Mouse (Mus musculus): ENCODE data around the gene Alpl.

Gene Alpl

DNA sequence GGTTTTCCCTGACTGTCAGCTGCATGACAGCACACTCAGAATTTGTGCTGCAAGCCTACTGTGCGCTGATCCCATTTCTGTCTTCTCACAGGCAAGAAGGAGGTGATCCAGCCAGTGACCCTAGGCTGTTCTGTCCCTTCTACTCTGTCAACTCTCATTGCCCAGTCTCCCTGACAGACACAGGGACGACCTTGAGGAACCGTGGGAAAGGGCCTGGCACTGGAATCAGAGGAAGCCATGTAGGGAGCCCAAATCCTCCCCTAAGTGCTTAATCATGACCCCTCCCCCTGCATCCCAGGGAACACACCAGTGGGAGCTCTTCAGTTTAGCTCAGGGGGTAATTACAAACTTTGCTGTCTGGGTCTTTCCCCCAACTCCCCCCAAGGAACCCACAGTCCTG lies 58.4 kb downstream of the Alpl start:
- H3K4me3 ChIP-seq (replicated peaks; ENCODE audit: low read length), result no peak overlapping the region; the same call in 1 of the 2 replicates
- TF ChIP-seq CTCF (conservative IDR thresholded peaks at IDR 0.05; ENCODE audit: low read length) (no peak), NANOG (IDR thresholded peaks at IDR 0.05; ENCODE audit: borderline replicate concordance, low read length) (no peak), POU5F1 (IDR thresholded peaks at IDR 0.05; ENCODE audit: borderline replicate concordance, low read length) (no peak)
- no peaks in the 10 kb centered on the region for H3K9me3 ChIP-seq (ENCODE audit: low read length)
- 0 out of 2 replicates have a peak, but pooled peaks cover 3% of the 10 kb centered on the region for H3K27me3 ChIP-seq (ENCODE audit: insufficient read depth, low read length)
- H3K4me1 ChIP-seq (replicated peaks; ENCODE audit: low read depth, low read length), result peaks cover 72% of the 10 kb centered on the region
- peaks cover 21% of the 10 kb centered on the region for H3K36me3 ChIP-seq (ENCODE audit: insufficient read depth, low read length)

DNA sequence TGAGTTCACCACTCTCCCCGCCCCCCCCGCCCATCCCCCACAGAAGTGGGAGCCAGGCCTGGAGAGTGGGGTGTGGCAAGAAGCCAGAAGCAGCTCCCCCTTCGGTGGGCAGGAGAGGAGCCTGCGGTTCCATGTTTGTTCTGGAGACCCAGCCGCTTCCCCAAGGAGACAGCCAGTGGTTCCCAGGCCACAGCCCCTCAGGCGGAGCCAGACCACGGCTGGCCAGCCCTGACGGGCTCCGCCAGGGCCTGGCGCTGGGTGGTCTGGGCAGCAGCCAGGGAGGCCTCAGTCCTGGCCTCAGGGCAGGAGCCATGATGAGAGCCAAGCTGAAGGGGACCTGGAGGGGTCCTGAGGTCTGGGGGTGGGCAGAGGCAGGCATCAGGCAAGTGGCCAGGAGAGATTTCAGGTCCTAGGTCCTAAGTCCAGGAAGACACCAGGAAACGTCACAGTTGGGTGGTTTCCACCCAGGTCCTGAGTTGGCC lies 59.9 kb downstream of the Alpl start:
- TF ChIP-seq CTCF (conservative IDR thresholded peaks at IDR 0.05; ENCODE audit: low read length) (no peak), NANOG (IDR thresholded peaks at IDR 0.05; ENCODE audit: borderline replicate concordance, low read length) (no peak), POU5F1 (IDR thresholded peaks at IDR 0.05; ENCODE audit: borderline replicate concordance, low read length) (no peak)

DNA sequence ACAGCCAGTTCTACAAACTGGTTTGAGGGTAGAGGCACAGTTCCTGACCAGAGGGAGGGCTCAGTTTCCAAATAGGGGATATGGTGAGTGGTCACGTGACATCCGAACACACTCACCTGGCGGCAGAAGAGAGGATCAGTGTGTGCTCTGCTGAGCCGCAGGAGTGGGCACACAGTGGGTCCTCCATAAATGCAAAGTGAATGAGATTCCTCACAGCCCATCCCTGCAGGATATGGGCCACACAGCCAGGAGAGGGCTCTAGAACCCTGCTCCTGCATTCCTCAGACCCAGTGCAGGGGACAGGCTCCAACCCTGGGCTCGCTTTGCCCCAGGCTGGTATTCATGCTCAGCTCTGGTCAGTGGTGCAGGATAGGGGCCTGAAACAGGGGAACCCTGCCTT lies 62.7 kb downstream of the Alpl start:
- no peak overlapping the region for H3K4me3 ChIP-seq (replicated peaks; ENCODE audit: low read length)
- H3K27me3 ChIP-seq (ENCODE audit: insufficient read depth, low read length), result peaks cover 23% of the 10 kb centered on the region
- TF ChIP-seq CTCF (conservative IDR thresholded peaks at IDR 0.05; ENCODE audit: low read length), result no peak
- no peak for TF ChIP-seq NANOG (IDR thresholded peaks at IDR 0.05; ENCODE audit: borderline replicate concordance, low read length)
- no peak for TF ChIP-seq POU5F1 (IDR thresholded peaks at IDR 0.05; ENCODE audit: borderline replicate concordance, low read length)
- H3K9me3 ChIP-seq (ENCODE audit: low read length), result no peaks in the 10 kb centered on the region
- H3K4me1 ChIP-seq (replicated peaks; ENCODE audit: low read depth, low read length), result peaks cover 71% of the 10 kb centered on the region
- H3K36me3 ChIP-seq (ENCODE audit: insufficient read depth, low read length), result no peaks in the 10 kb centered on the region

More for the DNA sequence above, 59.9 kb downstream of the Alpl start:
- H3K4me1 ChIP-seq (replicated peaks; ENCODE audit: low read depth, low read length), result peaks cover 67% of the 10 kb centered on the region
- H3K36me3 ChIP-seq (ENCODE audit: insufficient read depth, low read length), result peaks cover 6% of the 10 kb centered on the region
- H3K4me3 ChIP-seq (replicated peaks; ENCODE audit: low read length), result peak overlapping the region; percentile 69
- H3K9me3 ChIP-seq (ENCODE audit: low read length), result no peaks in the 10 kb centered on the region
- H3K27me3 ChIP-seq (ENCODE audit: insufficient read depth, low read length), result peaks cover 12% of the 10 kb centered on the region

DNA sequence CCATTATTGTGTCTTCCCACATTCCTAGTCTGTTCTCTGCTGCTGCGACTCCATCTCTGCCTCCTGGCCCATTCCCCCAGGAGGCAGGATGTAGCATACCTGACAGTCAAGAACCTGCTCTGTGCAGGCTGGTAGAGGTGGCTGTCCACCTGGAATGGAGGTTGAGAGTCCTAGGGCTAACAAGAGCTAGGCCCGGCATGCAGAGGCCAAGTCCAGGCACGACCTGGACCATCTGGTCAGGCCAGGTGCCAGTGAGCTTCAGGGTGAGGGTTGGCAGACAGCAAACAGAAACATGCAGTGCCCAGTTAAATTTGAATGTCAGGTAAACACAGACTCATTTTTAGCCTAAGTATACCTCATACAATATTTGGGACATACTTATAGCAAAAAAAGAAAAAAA lies 63.2 kb downstream of the Alpl start:
- Histone ChIP-seq H3K27me3 (ENCODE audit: insufficient read depth, low read length) (peaks cover 23% of the 10 kb centered on the region), H3K4me3 (replicated peaks; ENCODE audit: low read length) (no peak overlapping the region), H3K9me3 (ENCODE audit: low read length) (no peaks in the 10 kb centered on the region), H3K36me3 (ENCODE audit: insufficient read depth, low read length) (no peaks in the 10 kb centered on the region), H3K4me1 (replicated peaks; ENCODE audit: low read depth, low read length) (peaks cover 72% of the 10 kb centered on the region)
- TF ChIP-seq CTCF (conservative IDR thresholded peaks at IDR 0.05; ENCODE audit: low read length) (no peak), NANOG (IDR thresholded peaks at IDR 0.05; ENCODE audit: borderline replicate concordance, low read length) (no peak), POU5F1 (IDR thresholded peaks at IDR 0.05; ENCODE audit: borderline replicate concordance, low read length) (no peak)

DNA sequence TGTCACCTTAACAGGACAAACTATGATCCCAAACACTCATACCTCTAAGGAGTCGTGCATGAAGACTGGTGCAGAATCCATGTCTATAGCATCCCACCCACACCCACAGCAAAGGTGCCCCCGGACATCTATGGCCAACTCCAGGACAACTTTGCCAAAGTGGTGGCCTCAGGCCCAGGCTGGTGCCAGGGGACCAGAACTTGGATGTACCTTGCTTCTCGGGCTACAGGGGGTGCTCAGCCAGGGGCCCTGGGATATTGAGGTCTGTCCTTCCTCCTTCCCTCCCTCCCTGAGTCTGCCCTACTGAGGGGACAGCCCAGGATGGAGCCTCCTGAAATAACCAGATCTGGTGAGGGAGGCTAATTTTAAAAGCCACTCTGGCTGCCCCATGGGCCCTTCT lies 63.8 kb downstream of the Alpl start:
- H3K4me1 ChIP-seq (replicated peaks; ENCODE audit: low read depth, low read length), result peaks cover 72% of the 10 kb centered on the region
- no peak overlapping the region for H3K4me3 ChIP-seq (replicated peaks; ENCODE audit: low read length)
- H3K9me3 ChIP-seq (ENCODE audit: low read length), result no peaks in the 10 kb centered on the region
- H3K27me3 ChIP-seq (ENCODE audit: insufficient read depth, low read length), result peaks cover 23% of the 10 kb centered on the region
- no peak for TF ChIP-seq POU5F1 (IDR thresholded peaks at IDR 0.05; ENCODE audit: borderline replicate concordance, low read length)
- no peak for TF ChIP-seq CTCF (conservative IDR thresholded peaks at IDR 0.05; ENCODE audit: low read length)
- no peak for TF ChIP-seq NANOG (IDR thresholded peaks at IDR 0.05; ENCODE audit: borderline replicate concordance, low read length)
- no peaks in the 10 kb centered on the region for H3K36me3 ChIP-seq (ENCODE audit: insufficient read depth, low read length)

DNA sequence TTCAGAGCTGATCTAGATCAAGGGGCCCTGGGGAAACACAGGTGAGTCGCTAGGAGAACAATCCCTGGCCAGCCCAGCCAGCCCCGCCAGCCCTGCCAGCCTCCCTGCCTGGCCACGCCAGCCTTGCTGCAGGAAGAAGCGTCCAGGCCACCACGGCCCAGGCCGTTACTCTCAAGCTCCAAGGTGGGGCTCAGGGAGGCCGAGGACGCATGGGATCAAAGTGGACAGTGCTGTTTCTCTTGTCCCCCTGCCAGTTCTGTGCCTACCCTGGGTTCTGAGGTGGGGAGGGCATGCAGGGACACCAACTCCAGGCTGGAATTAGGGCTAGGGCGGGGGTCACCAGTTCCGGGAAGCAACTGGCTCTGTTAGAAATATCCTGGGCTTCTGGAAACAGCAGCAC lies 64.3 kb downstream of the Alpl start:
- Histone ChIP-seq H3K4me1 (replicated peaks; ENCODE audit: low read depth, low read length) (peaks cover 72% of the 10 kb centered on the region), H3K9me3 (ENCODE audit: low read length) (no peaks in the 10 kb centered on the region), H3K4me3 (replicated peaks; ENCODE audit: low read length) (no peak overlapping the region), H3K36me3 (ENCODE audit: insufficient read depth, low read length) (peaks cover under 1% of the 10 kb centered on the region; the same call in 1 of the 2 replicates), H3K27me3 (ENCODE audit: insufficient read depth, low read length) (peaks cover 23% of the 10 kb centered on the region)
- TF ChIP-seq POU5F1 (IDR thresholded peaks at IDR 0.05; ENCODE audit: borderline replicate concordance, low read length), result no peak
- TF ChIP-seq CTCF (conservative IDR thresholded peaks at IDR 0.05; ENCODE audit: low read length), result no peak
- no peak for TF ChIP-seq NANOG (IDR thresholded peaks at IDR 0.05; ENCODE audit: borderline replicate concordance, low read length)

DNA sequence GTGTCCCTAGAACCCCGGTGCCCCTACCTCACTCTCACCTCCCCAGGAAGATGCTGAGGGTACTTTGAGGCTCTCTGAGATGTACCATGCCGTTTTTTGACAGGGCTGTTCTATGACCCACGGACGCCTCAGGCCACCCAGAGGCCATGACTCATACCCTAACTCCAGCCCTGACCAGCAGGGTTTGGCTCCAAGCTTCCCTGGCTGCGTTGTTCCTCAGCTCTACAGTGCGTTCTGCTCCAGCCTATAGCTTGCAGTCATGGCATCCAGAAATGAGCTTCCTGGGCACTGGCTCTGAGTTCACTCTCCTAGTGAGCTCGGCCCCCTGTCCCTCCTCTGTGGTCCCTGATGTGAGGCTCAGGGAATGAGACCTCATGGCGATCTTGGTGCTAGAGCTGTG lies 65.4 kb downstream of the Alpl start:
- peaks cover 23% of the 10 kb centered on the region for H3K27me3 ChIP-seq (ENCODE audit: insufficient read depth, low read length)
- no peak for TF ChIP-seq POU5F1 (IDR thresholded peaks at IDR 0.05; ENCODE audit: borderline replicate concordance, low read length)
- TF ChIP-seq CTCF (conservative IDR thresholded peaks at IDR 0.05; ENCODE audit: low read length), result no peak
- no peak for TF ChIP-seq NANOG (IDR thresholded peaks at IDR 0.05; ENCODE audit: borderline replicate concordance, low read length)
- peaks cover 7% of the 10 kb centered on the region; the same call in 1 of the 2 replicates for H3K36me3 ChIP-seq (ENCODE audit: insufficient read depth, low read length)
- no peaks in the 10 kb centered on the region for H3K9me3 ChIP-seq (ENCODE audit: low read length)
- peaks cover 72% of the 10 kb centered on the region for H3K4me1 ChIP-seq (replicated peaks; ENCODE audit: low read depth, low read length)
- H3K4me3 ChIP-seq (replicated peaks; ENCODE audit: low read length), result no peak overlapping the region

DNA sequence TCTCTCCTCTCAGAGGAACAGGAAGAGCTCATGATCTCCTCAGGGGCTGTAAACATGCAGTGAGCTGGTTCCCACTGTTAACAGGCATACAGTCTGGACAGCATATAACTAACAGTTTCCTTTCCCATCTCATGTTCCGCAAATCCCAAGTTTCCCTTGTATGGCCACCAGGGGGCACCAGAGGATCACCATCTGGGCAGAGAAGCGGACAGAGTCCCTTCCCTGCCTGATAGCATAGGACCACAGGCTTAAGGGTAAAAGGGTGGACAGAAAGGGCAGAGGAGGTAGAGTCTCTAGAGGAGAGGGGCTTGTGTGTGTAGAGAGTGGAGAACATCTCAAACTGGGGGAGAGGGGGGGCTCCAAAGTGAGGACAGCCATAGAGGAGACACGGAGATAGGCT lies 66.0 kb downstream of the Alpl start:
- TF ChIP-seq NANOG (IDR thresholded peaks at IDR 0.05; ENCODE audit: borderline replicate concordance, low read length), result no peak
- TF ChIP-seq CTCF (conservative IDR thresholded peaks at IDR 0.05; ENCODE audit: low read length), result peak; percentile 80
- Histone ChIP-seq H3K4me3 (replicated peaks; ENCODE audit: low read length) (no peak overlapping the region), H3K9me3 (ENCODE audit: low read length) (no peaks in the 10 kb centered on the region), H3K4me1 (replicated peaks; ENCODE audit: low read depth, low read length) (peaks cover 72% of the 10 kb centered on the region), H3K36me3 (ENCODE audit: insufficient read depth, low read length) (peaks cover 13% of the 10 kb centered on the region; the same call in 1 of the 2 replicates), H3K27me3 (ENCODE audit: insufficient read depth, low read length) (peaks cover 23% of the 10 kb centered on the region)

All from E14TG2a.4 (cell line).